Mouse (Mus musculus) forebrain, postnatal 0 days (tissue): ENCODE data around the gene Large1. TPM values are rescaled to one million over a fixed set of nuclear protein-coding genes. Genes with fewer than 3 reads are reported as not detected.

ENCODE experiments used
- ATAC-seq: fragments of 200-750 bp; cut with Nextera tagmentation; 2 replicates; pipeline ENCODE4 v1.8.0; 2017; ENCODE audit warnings: mild to moderate bottlenecking, moderate library complexity
- DNase-seq: peaks from one replicate; pipeline ENCODE4 v3.0.0-alpha.2; 2015
- H3K27ac ChIP-seq: fragments of 300-500 bp; sonication (generic); 2 replicates; pipeline ENCODE4 v1.5.1; 2014; ENCODE audit warnings: low read depth, mild to moderate bottlenecking, antibody characterized with exemption, low read length, moderate library complexity, mixed read lengths
- H3K27me3 ChIP-seq: fragments of 300-500 bp; sonication (generic); 2 replicates; pipeline ENCODE4 v1.6.1; 2014; ENCODE audit warnings: mild to moderate bottlenecking, low read length, mixed read lengths; ENCODE audit not compliant: insufficient read depth
- H3K36me3 ChIP-seq: fragments of 300-500 bp; sonication (generic); 2 replicates; pipeline ENCODE4 v1.6.1; 2014; ENCODE audit warnings: mild to moderate bottlenecking, moderate library complexity; ENCODE audit not compliant: insufficient read depth
- H3K4me1 ChIP-seq: fragments of 300-500 bp; sonication (generic); 2 replicates; pipeline ENCODE4 v1.6.1; 2014; ENCODE audit warnings: antibody characterized with exemption; ENCODE audit not compliant: insufficient read depth
- H3K4me2 ChIP-seq: fragments of 300-500 bp; sonication (generic); 2 replicates; pipeline ENCODE4 v1.6.1; 2014; ENCODE audit warnings: low read depth, mild to moderate bottlenecking, moderate library complexity
- H3K4me3 ChIP-seq: fragments of 300-500 bp; sonication (generic); 2 replicates; pipeline ENCODE4 v1.5.1; 2014; ENCODE audit warnings: low read depth, low read length, mixed read lengths
- H3K9ac ChIP-seq: fragments of 300-500 bp; sonication (generic); 2 replicates; pipeline ENCODE4 v1.6.1; 2014; ENCODE audit warnings: mild to moderate bottlenecking
- H3K9me3 ChIP-seq: fragments of 300-500 bp; sonication (generic); 2 replicates; pipeline ENCODE4 v1.6.1; 2016; ENCODE audit warnings: low read length
- CTCF ChIP-seq: sonication (generic); IDR thresholded peaks from 2 replicates; pipeline ENCODE4 v1.5.1; 2016; ENCODE audit warnings: antibody characterized with exemption, control low read depth, low read depth
- WGBS: fragments of 180-500 bp; shearing (Covaris S2); extraction: QIAGEN DNeasy Blood & Tissue Kit; methylation state at CpG from one replicate; pipeline ENCODE4 v1.1.7; 2014; 5-methylcytosine and 5-hydroxymethylcytosine counted together
- polyA plus RNA-seq: library from polyadenylated mRNA; unstranded; fragments of >200 nt; fragmentation: Nextera tagmentation; extraction: Ambion mirVana; gene quantifications from 2 replicates; pipeline ENCODE4 v1.2.1, GENCODE M21; 2015
- total RNA-seq: library from RNA; depleted of rRNA; stranded (reverse); fragments of >200 nt; gene quantifications from 2 replicates; pipeline ENCODE4 v1.2.3, GENCODE M21; 2014

Large1 gene
- total and polyA plus RNA-seq, 2 experiments from 2014 or later, result 16.7 to 112 TPM

GRCm38 (mm10) chr8:73352301-73353107 is 836 bp downstream of the Large1 start:
- WGBS, result 2% methylated on average over 52 of the region's 56 CpGs
- no peak for TF ChIP-seq CTCF
- Histone ChIP-seq H3K27me3 (no peaks in the 10 kb centered on the region), H3K4me3 (peak overlapping the region; percentile 90), H3K9me3 (no peaks in the 10 kb centered on the region), H3K4me1 (peaks cover 19% of the 10 kb centered on the region), H3K36me3 (no peaks in the 10 kb centered on the region), H3K9ac (peak overlapping the region; percentile 95), H3K27ac (peak overlapping the region; percentile 95), H3K4me2 (peak overlapping the region; percentile 73)
- DNase-seq, result peak; percentile 57
- peak; percentile 25 for ATAC-seq

- WGBS, result 5% methylated on average over 2 of the region's 2 CpGs
- Histone ChIP-seq H3K4me3 (peak overlapping the region; percentile 90), H3K4me2 (peak overlapping the region; percentile 73), H3K27me3 (no peaks in the 10 kb centered on the region), H3K9me3 (no peaks in the 10 kb centered on the region), H3K27ac (no peak overlapping the region), H3K36me3 (no peaks in the 10 kb centered on the region), H3K9ac (peak overlapping the region; percentile 18; the same call in 1 of the 2 replicates), H3K4me1 (peaks cover 19% of the 10 kb centered on the region)
- no peak for ATAC-seq
- peak; percentile 52 for DNase-seq
- peak; percentile 78 for TF ChIP-seq CTCF
Measured at GRCm38 (mm10) chr8:73350366-73350765, 3.0 kb downstream of the Large1 start.

GRCm38 (mm10) chr8:73342761-73343395 is 10.5 kb downstream of the Large1 start:
- Histone ChIP-seq H3K9me3 (no peaks in the 10 kb centered on the region), H3K27me3 (no peaks in the 10 kb centered on the region), H3K4me1 (no peaks in the 10 kb centered on the region), H3K4me2 (no peak overlapping the region), H3K9ac (no peak overlapping the region), H3K27ac (no peak overlapping the region), H3K36me3 (no peaks in the 10 kb centered on the region), H3K4me3 (no peak overlapping the region)
- DNase-seq (no peak), ATAC-seq (no peak)
- TF ChIP-seq CTCF, result no peak
- WGBS, result 77% methylated on average over 3 of the region's 3 CpGs

GRCm38 (mm10) chr8:73336845-73337244 is 16.5 kb downstream of the Large1 start:
- no peak overlapping the region for H3K4me2 ChIP-seq

GRCm38 (mm10) chr8:73329131-73329530 is 24.2 kb downstream of the Large1 start:
- Histone ChIP-seq H3K4me2 (no peak overlapping the region), H3K9ac (no peak overlapping the region), H3K4me3 (no peak overlapping the region), H3K9me3 (no peaks in the 10 kb centered on the region), H3K4me1 (no peaks in the 10 kb centered on the region), H3K27ac (no peak overlapping the region), H3K36me3 (no peaks in the 10 kb centered on the region), H3K27me3 (no peaks in the 10 kb centered on the region)
- DNase-seq (no peak), ATAC-seq (no peak)
- no peak for TF ChIP-seq CTCF
- WGBS, result 88% methylated on average over 5 of the region's 5 CpGs

More at GRCm38 (mm10) chr8:73336845-73337244, 16.5 kb downstream of the Large1 start:
- ATAC-seq, result no peak
- Histone ChIP-seq H3K4me3 (no peak overlapping the region), H3K4me1 (no peaks in the 10 kb centered on the region), H3K27me3 (no peaks in the 10 kb centered on the region), H3K9me3 (no peaks in the 10 kb centered on the region), H3K36me3 (no peaks in the 10 kb centered on the region), H3K27ac (no peak overlapping the region), H3K9ac (no peak overlapping the region)
- DNase-seq, result no peak
- TF ChIP-seq CTCF, result no peak
- WGBS, result 79% methylated on average over 1 of the region's 1 CpGs

GRCm38 (mm10) chr8:73328056-73328455 is 25.3 kb downstream of the Large1 start:
- Histone ChIP-seq H3K4me2 (no peak overlapping the region), H3K4me1 (no peaks in the 10 kb centered on the region), H3K4me3 (no peak overlapping the region), H3K9me3 (no peaks in the 10 kb centered on the region), H3K27ac (no peak overlapping the region), H3K9ac (no peak overlapping the region), H3K36me3 (no peaks in the 10 kb centered on the region), H3K27me3 (no peaks in the 10 kb centered on the region)
- ATAC-seq, result peak; percentile 56
- WGBS, result 49% methylated on average over 3 of the region's 3 CpGs
- DNase-seq, result peak; percentile 40
- no peak for TF ChIP-seq CTCF

- no peak overlapping the region for H3K27ac ChIP-seq
- no peaks in the 10 kb centered on the region for H3K36me3 ChIP-seq
- H3K9me3 ChIP-seq, result no peaks in the 10 kb centered on the region
- no peak overlapping the region for H3K9ac ChIP-seq
- WGBS, result 47% methylated on average over 4 of the region's 4 CpGs
- H3K27me3 ChIP-seq, result no peaks in the 10 kb centered on the region
- DNase-seq (no peak), ATAC-seq (peak; percentile 55)
- no peak overlapping the region for H3K4me3 ChIP-seq
- no peak overlapping the region for H3K4me2 ChIP-seq
- no peaks in the 10 kb centered on the region for H3K4me1 ChIP-seq
- TF ChIP-seq CTCF, result no peak
Measured at GRCm38 (mm10) chr8:73324667-73325066, 28.7 kb downstream of the Large1 start.
